Mouse (Mus musculus): ENCODE results near the gene Slco2a1. TPM values are rescaled to one million over a fixed set of nuclear protein-coding genes. Genes with fewer than 3 reads are reported as not detected.

Slco2a1 gene
- polyA plus RNA-seq, 1 experiment from 2014 or later = 0.12 TPM

GRCm38 (mm10) chr9:102991134-102991406 lies 2.6 kb downstream of the Slco2a1 start:
- Histone ChIP-seq H3K27ac (no peak overlapping the region), H3K9me3 (no peaks in the 10 kb centered on the region), H3K36me3 (replicated peaks) (no peaks in the 10 kb centered on the region), H3K4me3 (no peak overlapping the region), H3K27me3 (ENCODE audit: poor library complexity, severe bottlenecking) (no peaks in the 10 kb centered on the region), H3K4me1 (peaks cover 31% of the 10 kb centered on the region)
- WGBS = 87% methylated on average over 4 of the region's 4 CpGs
- no peak for DNase-seq (ENCODE audit: extremely low spot score, low spot score)

GRCm38 (mm10) chr9:102992877-102993276 lies 4.4 kb downstream of the Slco2a1 start:
- 38% methylated on average over 6 of the region's 6 CpGs for WGBS
- Histone ChIP-seq H3K4me1 (peaks cover 31% of the 10 kb centered on the region), H3K9me3 (no peaks in the 10 kb centered on the region), H3K27ac (peak overlapping the region; percentile 71), H3K4me3 (no peak overlapping the region), H3K27me3 (ENCODE audit: poor library complexity, severe bottlenecking) (no peaks in the 10 kb centered on the region), H3K36me3 (replicated peaks) (no peaks in the 10 kb centered on the region)
- no peak for DNase-seq (ENCODE audit: extremely low spot score, low spot score)

- no peaks in the 10 kb centered on the region for H3K27me3 ChIP-seq (ENCODE audit: poor library complexity, severe bottlenecking)
- H3K9me3 ChIP-seq = no peaks in the 10 kb centered on the region
- WGBS = 76% methylated on average over 5 of the region's 5 CpGs
- H3K4me3 ChIP-seq = no peak overlapping the region
- no peaks in the 10 kb centered on the region for H3K36me3 ChIP-seq (replicated peaks)
- no peak for DNase-seq (ENCODE audit: extremely low spot score, low spot score)
- peaks cover 31% of the 10 kb centered on the region for H3K4me1 ChIP-seq
- no peak overlapping the region for H3K27ac ChIP-seq
Observed at GRCm38 (mm10) chr9:102993764-102994163, 5.3 kb downstream of the Slco2a1 start.

GRCm38 (mm10) chr9:102995800-102996635 lies 7.5 kb downstream of the Slco2a1 start:
- Histone ChIP-seq H3K4me1 (peaks cover 18% of the 10 kb centered on the region), H3K9me3 (no peaks in the 10 kb centered on the region), H3K27ac (no peak overlapping the region), H3K27me3 (ENCODE audit: poor library complexity, severe bottlenecking) (no peaks in the 10 kb centered on the region), H3K4me3 (no peak overlapping the region), H3K36me3 (replicated peaks) (no peaks in the 10 kb centered on the region)
- DNase-seq (ENCODE audit: extremely low spot score, low spot score) = no peak
- 93% methylated on average over 12 of the region's 12 CpGs for WGBS

- no peak overlapping the region for H3K27ac ChIP-seq
Observed at GRCm38 (mm10) chr9:103000384-103000783, 11.9 kb downstream of the Slco2a1 start.

GRCm38 (mm10) chr9:103004343-103004742 lies 15.8 kb downstream of the Slco2a1 start:
- no peaks in the 10 kb centered on the region for H3K36me3 ChIP-seq (replicated peaks)
- WGBS = 86% methylated on average over 6 of the region's 6 CpGs
- no peaks in the 10 kb centered on the region for H3K9me3 ChIP-seq
- H3K4me3 ChIP-seq = no peak overlapping the region
- H3K4me1 ChIP-seq = peaks cover 20% of the 10 kb centered on the region
- DNase-seq (ENCODE audit: extremely low spot score, low spot score) = no peak
- no peak overlapping the region for H3K27ac ChIP-seq
- peaks cover 37% of the 10 kb centered on the region for H3K27me3 ChIP-seq (ENCODE audit: poor library complexity, severe bottlenecking)

More at GRCm38 (mm10) chr9:103000384-103000783, 11.9 kb downstream of the Slco2a1 start:
- no peaks in the 10 kb centered on the region for H3K27me3 ChIP-seq (ENCODE audit: poor library complexity, severe bottlenecking)
- H3K4me1 ChIP-seq = no peaks in the 10 kb centered on the region
- no peak overlapping the region for H3K4me3 ChIP-seq
- no peaks in the 10 kb centered on the region for H3K9me3 ChIP-seq
- no peak for DNase-seq (ENCODE audit: extremely low spot score, low spot score)
- 85% methylated on average over 7 of the region's 7 CpGs for WGBS
- H3K36me3 ChIP-seq (replicated peaks) = no peaks in the 10 kb centered on the region

GRCm38 (mm10) chr9:103007699-103008078 lies 19.2 kb downstream of the Slco2a1 start:
- Histone ChIP-seq H3K27ac (peak overlapping the region; percentile 56; the same call in 1 of the 2 replicates), H3K4me3 (peak overlapping the region; percentile 59), H3K9me3 (no peaks in the 10 kb centered on the region), H3K27me3 (ENCODE audit: poor library complexity, severe bottlenecking) (peaks cover 53% of the 10 kb centered on the region), H3K4me1 (peaks cover 20% of the 10 kb centered on the region), H3K36me3 (replicated peaks) (no peaks in the 10 kb centered on the region)
- no peak for DNase-seq (ENCODE audit: extremely low spot score, low spot score)
- 4% methylated on average over 15 of the region's 15 CpGs for WGBS

GRCm38 (mm10) chr9:103008079-103008855 lies 19.8 kb downstream of the Slco2a1 start:
- 1% methylated on average over 50 of the region's 50 CpGs for WGBS
- Histone ChIP-seq H3K27ac (peak overlapping the region; percentile 56; the same call in 1 of the 2 replicates), H3K4me3 (peak overlapping the region; percentile 59)

GRCm38 (mm10) chr9:103010161-103010560 lies 21.6 kb downstream of the Slco2a1 start:
- Histone ChIP-seq H3K27ac (no peak overlapping the region), H3K4me3 (no peak overlapping the region), H3K27me3 (ENCODE audit: poor library complexity, severe bottlenecking) (peaks cover 53% of the 10 kb centered on the region), H3K36me3 (replicated peaks) (no peaks in the 10 kb centered on the region), H3K4me1 (peaks cover 20% of the 10 kb centered on the region), H3K9me3 (no peaks in the 10 kb centered on the region)
- WGBS = 79% methylated on average over 3 of the region's 3 CpGs
- DNase-seq (ENCODE audit: extremely low spot score, low spot score) = no peak

More at GRCm38 (mm10) chr9:103008079-103008855, 19.8 kb downstream of the Slco2a1 start:
- no peaks in the 10 kb centered on the region for H3K9me3 ChIP-seq
- H3K27me3 ChIP-seq (ENCODE audit: poor library complexity, severe bottlenecking) = peaks cover 53% of the 10 kb centered on the region
- DNase-seq (ENCODE audit: extremely low spot score, low spot score) = peak; percentile 46
- H3K36me3 ChIP-seq (replicated peaks) = no peaks in the 10 kb centered on the region
- peaks cover 20% of the 10 kb centered on the region for H3K4me1 ChIP-seq

- no peaks in the 10 kb centered on the region for H3K36me3 ChIP-seq (replicated peaks)
Observed at GRCm38 (mm10) chr9:103013366-103013765, 24.9 kb downstream of the Slco2a1 start.

GRCm38 (mm10) chr9:103014686-103015085 lies 26.2 kb downstream of the Slco2a1 start:
- WGBS = 92% methylated on average over 12 of the region's 12 CpGs
- H3K27me3 ChIP-seq (ENCODE audit: poor library complexity, severe bottlenecking) = peaks cover 12% of the 10 kb centered on the region
- H3K4me1 ChIP-seq = no peaks in the 10 kb centered on the region
- H3K27ac ChIP-seq = no peak overlapping the region
- H3K36me3 ChIP-seq (replicated peaks) = no peaks in the 10 kb centered on the region
- no peak for DNase-seq (ENCODE audit: extremely low spot score, low spot score)
- no peaks in the 10 kb centered on the region for H3K9me3 ChIP-seq
- H3K4me3 ChIP-seq = no peak overlapping the region

More at GRCm38 (mm10) chr9:103013366-103013765, 24.9 kb downstream of the Slco2a1 start:
- DNase-seq (ENCODE audit: extremely low spot score, low spot score) = peak; percentile 41
- no peaks in the 10 kb centered on the region for H3K9me3 ChIP-seq
- H3K27ac ChIP-seq = no peak overlapping the region
- H3K4me1 ChIP-seq = peaks cover 7% of the 10 kb centered on the region
- H3K27me3 ChIP-seq (ENCODE audit: poor library complexity, severe bottlenecking) = peaks cover 25% of the 10 kb centered on the region
- 8% methylated on average over 5 of the region's 5 CpGs for WGBS
- H3K4me3 ChIP-seq = no peak overlapping the region

GRCm38 (mm10) chr9:103024116-103024515 lies 35.6 kb downstream of the Slco2a1 start:
- Histone ChIP-seq H3K36me3 (replicated peaks) (no peaks in the 10 kb centered on the region), H3K27me3 (ENCODE audit: poor library complexity, severe bottlenecking) (no peaks in the 10 kb centered on the region), H3K4me3 (no peak overlapping the region), H3K4me1 (no peaks in the 10 kb centered on the region), H3K9me3 (no peaks in the 10 kb centered on the region), H3K27ac (no peak overlapping the region)
- 74% methylated on average over 4 of the region's 4 CpGs for WGBS
- DNase-seq (ENCODE audit: extremely low spot score, low spot score) = no peak
